Mouse (Mus musculus) CH12.LX (cell line): ENCODE measurements at regions not wholly inside any gene's neighbourhood (a gene's known extent, or its start where the extent isn't known, plus 50 kb on each side); places are given as distances from the start of the nearest gene placed in this dataset.

ENCODE experiments used
- DNase-seq: peaks from one replicate; pipeline ENCODE4 v3.0.0-alpha.2; 2013; ENCODE audit errors: extremely low read depth
- H3K27ac ChIP-seq: 2 replicates; pipeline ENCODE4 v1.5.1; 2012; ENCODE audit warnings: low read depth, mild to moderate bottlenecking, control low read depth, moderate library complexity; ENCODE audit not compliant: insufficient read depth
- H3K27me3 ChIP-seq: replicated peaks from 2 replicates; pipeline ENCODE3; 2012; ENCODE audit warnings: inconsistent platforms
- H3K36me3 ChIP-seq, 2 experiments: replicated peaks in 1 of 2; 2 replicates each; pipeline versions ENCODE3 to v1.6.1; 2012; ENCODE audit warnings: inconsistent platforms in 1 of 2, low read length in 1 of 2, mild to moderate bottlenecking in 1 of 2, mixed read lengths in 1 of 2, moderate library complexity in 1 of 2; ENCODE audit not compliant: control insufficient read depth in 1 of 2, insufficient read depth in 1 of 2
- H3K4me1 ChIP-seq, 2 experiments: 2 replicates each; pipeline ENCODE4 v1.6.1; 2012; ENCODE audit warnings: inconsistent platforms in 1 of 2, moderate library complexity in 1 of 2; ENCODE audit not compliant: insufficient read depth in 2 of 2, control insufficient read depth in 1 of 2
- H3K4me2 ChIP-seq: 2 replicates; pipeline ENCODE4 v1.6.1; 2012; ENCODE audit warnings: low read depth, mild to moderate bottlenecking, control low read depth; ENCODE audit not compliant: poor library complexity, insufficient read depth, severe bottlenecking
- H3K4me3 ChIP-seq, 3 experiments: fragments of 150-350 bp in 1 of 3; sonication (generic) in 1 of 3; replicated peaks in 1 of 3; 2 replicates each; pipeline versions ENCODE3 to v1.5.1; 2011 to 2012; ENCODE audit warnings: low read depth in 2 of 3, low read length in 2 of 3, mild to moderate bottlenecking in 2 of 3, moderate library complexity in 2 of 3, control low read depth in 1 of 3, improper control_type of control experiment in 1 of 3, inconsistent platforms in 1 of 3, mixed read lengths in 1 of 3; ENCODE audit not compliant: poor library complexity in 1 of 3
- H3K79me2 ChIP-seq: replicated peaks from 2 replicates; pipeline ENCODE4 v1.6.1; 2012; ENCODE audit warnings: mild to moderate bottlenecking, moderate library complexity; ENCODE audit not compliant: control insufficient read depth, poor library complexity, insufficient read depth, severe bottlenecking; ENCODE audit errors: extremely low read depth
- H3K9ac ChIP-seq: 2 replicates; pipeline ENCODE4 v1.6.1; 2012; ENCODE audit warnings: low read depth, mild to moderate bottlenecking, control low read depth, moderate library complexity; ENCODE audit not compliant: insufficient read depth
- H3K9me3 ChIP-seq: replicated peaks from 2 replicates; pipeline ENCODE3; 2012; ENCODE audit warnings: low read length, inconsistent platforms, mixed read lengths
- CHD1 ChIP-seq: IDR thresholded peaks from 2 replicates; pipeline ENCODE4 v1.6.1; 2012; ENCODE audit warnings: low read depth, low read length, improper control_type of control experiment, inconsistent platforms
- GABPA ChIP-seq: IDR thresholded peaks from 2 replicates; pipeline ENCODE4 v1.6.1; 2012; ENCODE audit warnings: low read depth, low read length, improper control_type of control experiment, inconsistent platforms; ENCODE audit not compliant: insufficient replicate concordance
- MAZ ChIP-seq: IDR thresholded peaks from 2 replicates; pipeline ENCODE4 v1.6.1; 2012; ENCODE audit warnings: low read depth, mild to moderate bottlenecking, inconsistent platforms, low read length, improper control_type of control experiment, moderate library complexity
- MEF2A ChIP-seq: IDR thresholded peaks from 2 replicates; pipeline ENCODE4 v1.6.1; 2014; ENCODE audit warnings: low read depth, mild to moderate bottlenecking, inconsistent platforms, low read length, improper control_type of control experiment, borderline replicate concordance
- MYC ChIP-seq: IDR thresholded peaks from 2 replicates; pipeline ENCODE4 v1.6.1; 2011; ENCODE audit warnings: low read depth, mild to moderate bottlenecking, improper control_type of control experiment, low read length
- POLR2AphosphoS2 ChIP-seq: IDR thresholded peaks from 2 replicates; pipeline ENCODE4 v1.6.1; 2011; ENCODE audit warnings: low read depth, low read length, improper control_type of control experiment
- SMC3 ChIP-seq: IDR thresholded peaks from 2 replicates; pipeline ENCODE4 v1.6.1; 2011; ENCODE audit warnings: low read depth, low read length, improper control_type of control experiment
- TBP ChIP-seq: conservative IDR thresholded peaks from 2 replicates; pipeline ENCODE4 v1.6.1; 2011; ENCODE audit warnings: low read depth, low read length, improper control_type of control experiment
- ZC3H11A ChIP-seq: IDR thresholded peaks from 2 replicates; pipeline ENCODE4 v1.6.1; 2012; ENCODE audit warnings: low read depth, mild to moderate bottlenecking, inconsistent platforms, low read length, improper control_type of control experiment
- ZMIZ1 ChIP-seq: IDR thresholded peaks from 2 replicates; pipeline ENCODE4 v1.6.1; 2012; ENCODE audit warnings: low read depth, mild to moderate bottlenecking, inconsistent platforms, low read length, improper control_type of control experiment
- dilution Hi-C: fragments of 300-500 bp; cut with MboI; formaldehyde crosslinking; loops from 2 replicates; pipeline ENCODE4 v1.14.3; 2020; ENCODE audit warnings: low sequenced_read_pairs; ENCODE audit not compliant: extremely low pct_unique_long_range_greater_than_20kb, extremely low pct_ligation_motif_present
- in situ Hi-C: fragments of 300-500 bp; cut with MboI; formaldehyde crosslinking; loops from 3 replicates; pipeline ENCODE4 v1.14.3; 2019; ENCODE audit warnings: low sequenced_read_pairs, low pct_ligation_motif_present, low pct_unique_long_range_greater_than_20kb, mixed read lengths

DNA sequence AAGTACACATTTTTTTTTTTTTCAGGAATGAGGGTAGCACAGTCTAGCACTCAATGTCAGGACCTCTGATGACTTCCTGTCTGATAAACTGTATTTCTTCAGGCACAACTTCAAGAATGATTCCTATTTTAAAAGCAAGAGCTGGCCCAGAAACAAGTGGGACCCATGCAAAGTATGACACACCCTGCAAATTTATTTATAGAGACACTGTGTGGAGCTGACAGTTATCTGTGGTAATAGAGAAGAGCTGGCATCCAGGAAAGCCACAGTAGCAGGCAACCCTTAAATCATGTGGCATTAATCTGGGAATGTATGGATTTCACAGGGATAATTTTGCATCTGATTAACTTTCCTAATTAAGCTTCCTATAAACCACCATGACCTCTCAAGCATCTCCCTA lies 216.6 kb upstream of the Large1 start:
- Histone ChIP-seq H3K79me2 (no peaks in the 10 kb centered on the region), H3K4me2 (no peak overlapping the region), H3K9me3 (peaks cover 28% of the 10 kb centered on the region), H3K27ac (no peak overlapping the region), H3K27me3 (no peaks in the 10 kb centered on the region), H3K36me3 (no peaks in the 10 kb centered on the region), H3K4me1 (no peaks in the 10 kb centered on the region), H3K9ac (no peak overlapping the region), H3K4me3 (no peak overlapping the region)
- TF ChIP-seq MYC (no peak), MEF2A (no peak), POLR2AphosphoS2 (no peak), ZMIZ1 (no peak), CHD1 (no peak), TBP (no peak), MAZ (no peak), GABPA (no peak), SMC3 (no peak), ZC3H11A (no peak)
- DNase-seq: no peak
- dilution Hi-C loops: no loop called here
- in situ Hi-C loops: no loop called here
